Mouse (Mus musculus): Measurements from ENCODE around the gene Cecr2. TPM values are rescaled to one million over a fixed set of nuclear protein-coding genes. Genes with fewer than 3 reads are reported as not detected.
A peak's percentile ranks its signal among the peaks of the same experiment; 100 is the strongest.

Cecr2 gene
- polyA plus RNA-seq, 1 experiment from 2014 or later: 0.13 TPM

- H3K9ac ChIP-seq (ENCODE audit: low read depth, low read length): no peak overlapping the region
- H3K4me1 ChIP-seq (replicated peaks; ENCODE audit: control insufficient read depth, insufficient read depth, low read length): no peaks in the 10 kb centered on the region
- no peaks in the 10 kb centered on the region for H3K27me3 ChIP-seq (replicated peaks; ENCODE audit: control insufficient read depth, insufficient read depth, low read length)
- no peak for ATAC-seq
- H3K9me3 ChIP-seq (ENCODE audit: control insufficient read depth): no peaks in the 10 kb centered on the region
- no peak overlapping the region for H3K4me2 ChIP-seq (replicated peaks; ENCODE audit: low read depth)
- H3K36me3 ChIP-seq (ENCODE audit: control insufficient read depth, insufficient read depth): no peaks in the 10 kb centered on the region
- H3K27ac ChIP-seq (ENCODE audit: low read depth, low read length): no peak overlapping the region
- TF ChIP-seq CTCF (IDR thresholded peaks at IDR 0.05; ENCODE audit: low read depth): no peak
- no peak overlapping the region for H3K4me3 ChIP-seq (ENCODE audit: low read depth, low read length)
Measured at GRCm38 (mm10) chr6:120715851-120716250, 49.7 kb downstream of the Cecr2 start.

DNA sequence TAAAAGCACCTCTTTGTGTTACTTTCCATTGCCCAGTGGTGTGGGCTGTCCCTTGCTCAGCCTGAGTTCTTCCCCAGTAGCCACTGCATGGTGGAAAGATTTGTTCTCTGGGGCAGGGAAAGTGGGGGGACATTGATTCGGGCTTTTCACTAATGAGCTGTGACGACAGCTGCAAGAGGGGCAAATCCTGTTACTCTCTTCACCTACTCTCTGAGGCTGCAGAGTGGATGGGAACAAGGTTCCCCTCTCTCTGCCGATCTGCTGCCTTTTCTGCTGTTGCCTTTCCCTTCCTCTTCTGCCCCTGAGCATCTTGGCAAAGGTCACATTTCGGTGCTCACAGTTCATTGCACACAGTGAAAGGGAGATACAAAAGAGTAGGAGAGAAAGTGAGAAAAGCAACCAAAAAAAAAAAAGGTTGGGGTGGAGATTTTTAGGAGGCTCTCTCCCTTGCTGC is 50.4 kb downstream of the Cecr2 start:
- H3K27me3 ChIP-seq (replicated peaks; ENCODE audit: control insufficient read depth, insufficient read depth, low read length): no peaks in the 10 kb centered on the region
- no peak for TF ChIP-seq CTCF (IDR thresholded peaks at IDR 0.05; ENCODE audit: low read depth)
- no peak overlapping the region for H3K27ac ChIP-seq (ENCODE audit: low read depth, low read length)
- H3K36me3 ChIP-seq (ENCODE audit: control insufficient read depth, insufficient read depth): no peaks in the 10 kb centered on the region
- WGBS: 37% methylated on average over 4 of the region's 4 CpGs
- H3K4me1 ChIP-seq (replicated peaks; ENCODE audit: control insufficient read depth, insufficient read depth, low read length): no peaks in the 10 kb centered on the region
- ATAC-seq: no peak
- H3K4me3 ChIP-seq (ENCODE audit: low read depth, low read length): no peak overlapping the region
- no peak overlapping the region for H3K4me2 ChIP-seq (replicated peaks; ENCODE audit: low read depth)
- H3K9me3 ChIP-seq (ENCODE audit: control insufficient read depth): no peaks in the 10 kb centered on the region
- no peak overlapping the region for H3K9ac ChIP-seq (ENCODE audit: low read depth, low read length)

DNA sequence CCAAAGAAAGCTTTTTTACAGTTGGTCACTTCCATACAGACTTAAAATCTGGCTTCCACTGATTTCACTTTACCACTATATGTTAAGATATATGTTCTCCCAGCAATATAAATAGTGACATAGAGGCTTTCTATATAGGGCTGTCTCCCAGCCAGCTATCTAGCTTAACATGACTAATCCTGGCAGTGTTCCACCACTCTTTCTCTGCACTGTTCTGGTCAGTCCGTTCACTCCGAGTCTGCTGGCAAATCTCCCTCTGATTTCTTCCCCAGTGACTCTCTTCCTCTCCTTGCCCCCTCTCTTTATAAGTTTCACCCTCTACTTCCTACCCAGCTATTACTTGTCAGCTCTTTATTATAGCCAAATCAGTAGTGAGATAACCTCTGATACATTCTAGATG is 59.8 kb downstream of the Cecr2 start:
- no peak overlapping the region for H3K4me2 ChIP-seq (replicated peaks; ENCODE audit: low read depth)
- WGBS: 52% methylated on average over 2 of the region's 2 CpGs
- TF ChIP-seq CTCF (IDR thresholded peaks at IDR 0.05; ENCODE audit: low read depth): no peak
- no peaks in the 10 kb centered on the region for H3K9me3 ChIP-seq (ENCODE audit: control insufficient read depth)
- no peaks in the 10 kb centered on the region for H3K36me3 ChIP-seq (ENCODE audit: control insufficient read depth, insufficient read depth)
- ATAC-seq: no peak
- H3K4me1 ChIP-seq (replicated peaks; ENCODE audit: control insufficient read depth, insufficient read depth, low read length): no peaks in the 10 kb centered on the region
- no peak overlapping the region for H3K27ac ChIP-seq (ENCODE audit: low read depth, low read length)
- no peaks in the 10 kb centered on the region for H3K27me3 ChIP-seq (replicated peaks; ENCODE audit: control insufficient read depth, insufficient read depth, low read length)
- H3K9ac ChIP-seq (ENCODE audit: low read depth, low read length): no peak overlapping the region
- no peak overlapping the region for H3K4me3 ChIP-seq (ENCODE audit: low read depth, low read length)

- Histone ChIP-seq H3K9ac (ENCODE audit: low read depth, low read length) (no peak overlapping the region), H3K4me3 (ENCODE audit: low read depth, low read length) (no peak overlapping the region), H3K27ac (ENCODE audit: low read depth, low read length) (no peak overlapping the region), H3K36me3 (ENCODE audit: control insufficient read depth, insufficient read depth) (no peaks in the 10 kb centered on the region), H3K4me1 (replicated peaks; ENCODE audit: control insufficient read depth, insufficient read depth, low read length) (no peaks in the 10 kb centered on the region), H3K4me2 (replicated peaks; ENCODE audit: low read depth) (no peak overlapping the region), H3K27me3 (replicated peaks; ENCODE audit: control insufficient read depth, insufficient read depth, low read length) (no peaks in the 10 kb centered on the region), H3K9me3 (ENCODE audit: control insufficient read depth) (no peaks in the 10 kb centered on the region)
- 86% methylated on average over 3 of the region's 3 CpGs for WGBS
- no peak for ATAC-seq
- TF ChIP-seq CTCF (IDR thresholded peaks at IDR 0.05; ENCODE audit: low read depth): no peak
Measured at GRCm38 (mm10) chr6:120736011-120736410, 69.8 kb downstream of the Cecr2 start.

- no peaks in the 10 kb centered on the region for H3K36me3 ChIP-seq (ENCODE audit: control insufficient read depth, insufficient read depth)
- H3K9me3 ChIP-seq (ENCODE audit: control insufficient read depth): no peaks in the 10 kb centered on the region
- peak; percentile 91 for TF ChIP-seq CTCF (IDR thresholded peaks at IDR 0.05; ENCODE audit: low read depth)
- WGBS: 59% methylated on average over 3 of the region's 3 CpGs
- no peak overlapping the region for H3K27ac ChIP-seq (ENCODE audit: low read depth, low read length)
- H3K27me3 ChIP-seq (replicated peaks; ENCODE audit: control insufficient read depth, insufficient read depth, low read length): no peaks in the 10 kb centered on the region
- H3K4me1 ChIP-seq (replicated peaks; ENCODE audit: control insufficient read depth, insufficient read depth, low read length): no peaks in the 10 kb centered on the region
- H3K4me2 ChIP-seq (replicated peaks; ENCODE audit: low read depth): no peak overlapping the region
- H3K9ac ChIP-seq (ENCODE audit: low read depth, low read length): no peak overlapping the region
- H3K4me3 ChIP-seq (ENCODE audit: low read depth, low read length): no peak overlapping the region
- no peak for ATAC-seq
Measured at GRCm38 (mm10) chr6:120736566-120736965, 70.4 kb downstream of the Cecr2 start.

- Histone ChIP-seq H3K4me3 (ENCODE audit: low read depth, low read length) (no peak overlapping the region), H3K36me3 (ENCODE audit: control insufficient read depth, insufficient read depth) (no peaks in the 10 kb centered on the region), H3K9me3 (ENCODE audit: control insufficient read depth) (no peaks in the 10 kb centered on the region), H3K4me1 (replicated peaks; ENCODE audit: control insufficient read depth, insufficient read depth, low read length) (no peaks in the 10 kb centered on the region), H3K4me2 (replicated peaks; ENCODE audit: low read depth) (no peak overlapping the region), H3K27me3 (replicated peaks; ENCODE audit: control insufficient read depth, insufficient read depth, low read length) (no peaks in the 10 kb centered on the region), H3K9ac (ENCODE audit: low read depth, low read length) (no peak overlapping the region), H3K27ac (ENCODE audit: low read depth, low read length) (no peak overlapping the region)
- WGBS: 68% methylated on average over 2 of the region's 2 CpGs
- ATAC-seq: no peak
- no peak for TF ChIP-seq CTCF (IDR thresholded peaks at IDR 0.05; ENCODE audit: low read depth)
Measured at GRCm38 (mm10) chr6:120743130-120743529, 77.0 kb downstream of the Cecr2 start.

- no peaks in the 10 kb centered on the region for H3K9me3 ChIP-seq (ENCODE audit: control insufficient read depth)
- TF ChIP-seq CTCF (IDR thresholded peaks at IDR 0.05; ENCODE audit: low read depth): no peak
- no peaks in the 10 kb centered on the region for H3K4me1 ChIP-seq (replicated peaks; ENCODE audit: control insufficient read depth, insufficient read depth, low read length)
- WGBS: 84% methylated on average over 7 of the region's 7 CpGs
- no peak overlapping the region for H3K4me3 ChIP-seq (ENCODE audit: low read depth, low read length)
- ATAC-seq: no peak
- no peaks in the 10 kb centered on the region for H3K36me3 ChIP-seq (ENCODE audit: control insufficient read depth, insufficient read depth)
- H3K27ac ChIP-seq (ENCODE audit: low read depth, low read length): no peak overlapping the region
- no peaks in the 10 kb centered on the region for H3K27me3 ChIP-seq (replicated peaks; ENCODE audit: control insufficient read depth, insufficient read depth, low read length)
- H3K9ac ChIP-seq (ENCODE audit: low read depth, low read length): no peak overlapping the region
- no peak overlapping the region for H3K4me2 ChIP-seq (replicated peaks; ENCODE audit: low read depth)
Measured at GRCm38 (mm10) chr6:120744266-120744665, 78.1 kb downstream of the Cecr2 start.
